Mouse (Mus musculus) thymus, adult 2 months (tissue): ENCODE measurements around the gene Zcchc7.

ENCODE experiments used
- CTCF ChIP-seq: fragments of 200-500 bp; IDR thresholded peaks from 2 replicates; pipeline ENCODE4 v1.5.1; 2012; ENCODE audit warnings: mild to moderate bottlenecking, control low read depth, low read length, moderate library complexity, borderline replicate concordance; ENCODE audit not compliant: control insufficient read depth, poor library complexity, insufficient read depth; ENCODE audit errors: extremely low read depth
- POLR2A ChIP-seq: fragments of 200-500 bp; IDR thresholded peaks from 2 replicates; pipeline ENCODE4 v1.6.1; 2012; ENCODE audit warnings: mild to moderate bottlenecking, low read length, control low read depth, moderate library complexity; ENCODE audit not compliant: control insufficient read depth, poor library complexity, insufficient read depth; ENCODE audit errors: extremely low read depth

DNA sequence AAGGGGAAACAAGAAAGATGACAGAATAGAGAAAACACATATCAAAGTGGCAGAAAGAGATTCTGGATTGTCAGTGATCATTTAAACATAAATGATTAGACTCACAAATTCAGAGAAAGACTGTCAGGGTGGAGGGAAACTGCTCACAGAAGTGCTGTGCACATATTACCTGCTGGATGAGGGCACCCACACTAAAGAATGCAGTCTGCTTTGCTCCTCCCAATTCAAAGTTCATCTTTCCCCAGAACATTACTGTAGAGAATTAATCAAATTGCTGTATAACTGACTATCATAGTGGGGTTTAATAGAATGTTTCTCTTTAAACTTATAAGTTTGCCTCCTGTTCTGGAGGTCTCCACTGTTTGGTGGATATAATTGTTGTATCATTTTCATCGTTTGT, 15.2 kb upstream of the Zcchc7 start:
- no peak for TF ChIP-seq CTCF
- no peak for TF ChIP-seq POLR2A
